Mouse (Mus musculus) midbrain, embryonic 16.5 days (tissue): Measurements from ENCODE around the gene Naxd. TPM values are rescaled to one million over a fixed set of nuclear protein-coding genes. Genes with fewer than 3 reads are reported as not detected.

ENCODE experiments used
- ATAC-seq: fragments of 200-750 bp; cut with Nextera tagmentation; 2 replicates; pipeline ENCODE4 v1.8.0; 2017; ENCODE audit warnings: moderate TSS enrichment
- H3K27ac ChIP-seq: fragments of 300-500 bp; sonication (generic); 2 replicates; pipeline ENCODE4 v1.5.1; 2014; ENCODE audit warnings: mild to moderate bottlenecking, low read length, mixed read lengths
- H3K27me3 ChIP-seq: fragments of 300-500 bp; sonication (generic); 2 replicates; pipeline ENCODE4 v1.6.1; 2014; ENCODE audit warnings: low read depth, low read length, mixed read lengths; ENCODE audit not compliant: control insufficient read depth, insufficient read depth
- H3K36me3 ChIP-seq: fragments of 300-500 bp; sonication (generic); 2 replicates; pipeline ENCODE4 v1.6.1; 2014; ENCODE audit warnings: mild to moderate bottlenecking, low read length, moderate library complexity, mixed read lengths; ENCODE audit not compliant: control insufficient read depth, insufficient read depth
- H3K4me1 ChIP-seq: fragments of 300-500 bp; sonication (generic); 2 replicates; pipeline ENCODE4 v1.6.1; 2014; ENCODE audit warnings: mild to moderate bottlenecking, low read length, mixed read lengths; ENCODE audit not compliant: control insufficient read depth, insufficient read depth
- H3K4me2 ChIP-seq: fragments of 300-500 bp; sonication (generic); 2 replicates; pipeline ENCODE4 v1.6.1; 2014; ENCODE audit warnings: mild to moderate bottlenecking, low read length, mixed read lengths
- H3K4me3 ChIP-seq: fragments of 300-500 bp; sonication (generic); 2 replicates; pipeline ENCODE4 v1.5.1; 2014; ENCODE audit warnings: low read depth, mild to moderate bottlenecking, low read length, moderate library complexity, mixed read lengths
- H3K9ac ChIP-seq: fragments of 300-500 bp; sonication (generic); 2 replicates; pipeline ENCODE4 v1.6.1; 2014; ENCODE audit warnings: low read depth, low read length, mixed read lengths
- H3K9me3 ChIP-seq: fragments of 300-500 bp; sonication (generic); replicated peaks from 2 replicates; pipeline ENCODE4 v1.6.1; 2014; ENCODE audit warnings: mild to moderate bottlenecking, low read length, mixed read lengths; ENCODE audit not compliant: control insufficient read depth, poor library complexity, severe bottlenecking
- WGBS: fragments of 180-500 bp; shearing (Covaris S2); extraction: QIAGEN DNeasy Blood & Tissue Kit; methylation state at CpG from one replicate; pipeline ENCODE4 v1.1.7; 2014; 5-methylcytosine and 5-hydroxymethylcytosine counted together
- polyA plus RNA-seq: library from polyadenylated mRNA; unstranded; fragments of >200 nt; fragmentation: Nextera tagmentation; extraction: Ambion mirVana; gene quantifications from 2 replicates; pipeline ENCODE4 v1.2.1, GENCODE M21; 2015

Gene Naxd
- polyA plus RNA-seq = 129 and 132 TPM in 2 replicates

GRCm38 (mm10) chr8:11497017-11497990 is at the start of gene Naxd:
Gene Naxd (plus strand): TSS chr8:11497506.
- peak within 1 kb of the TSS; percentile 87 for H3K27ac ChIP-seq
- H3K4me1 ChIP-seq = peaks cover 15% of the 10 kb centered on the region
- H3K9ac ChIP-seq = peak within 1 kb of the TSS; percentile 85
- H3K9me3 ChIP-seq = no peaks in the 10 kb centered on the region
- H3K4me2 ChIP-seq = peak within 1 kb of the TSS; percentile 86
- WGBS = 3% methylated on average over 68 of the region's 73 CpGs
- H3K36me3 ChIP-seq = no peaks in the 10 kb centered on the region
- H3K4me3 ChIP-seq = peak within 1 kb of the TSS; percentile 76
- peaks cover 3% of the 10 kb centered on the region; the same call in 1 of the 2 replicates for H3K27me3 ChIP-seq
- ATAC-seq = peak; percentile 99

- WGBS = 93% methylated on average over 23 of the region's 23 CpGs
- ATAC-seq = no peak
- peaks cover 4% of the 10 kb centered on the region; the same call in 1 of the 2 replicates for H3K4me1 ChIP-seq
Observed at GRCm38 (mm10) chr8:11447910-11448570, 49.3 kb upstream of the Naxd start.

GRCm38 (mm10) chr8:11450184-11451113 is 46.9 kb upstream of the Naxd start:
- no peak for ATAC-seq
- peaks cover 5% of the 10 kb centered on the region; the same call in 1 of the 2 replicates for H3K4me1 ChIP-seq
- H3K9ac ChIP-seq = no peak overlapping the region
- no peaks in the 10 kb centered on the region for H3K27me3 ChIP-seq
- no peaks in the 10 kb centered on the region for H3K36me3 ChIP-seq
- no peak overlapping the region for H3K27ac ChIP-seq
- no peak overlapping the region for H3K4me2 ChIP-seq
- no peaks in the 10 kb centered on the region for H3K9me3 ChIP-seq
- no peak overlapping the region for H3K4me3 ChIP-seq
- WGBS = 23% methylated on average over 8 of the region's 8 CpGs

More at GRCm38 (mm10) chr8:11447910-11448570, 49.3 kb upstream of the Naxd start:
- no peak overlapping the region for H3K27ac ChIP-seq
- no peak overlapping the region for H3K4me2 ChIP-seq
- no peaks in the 10 kb centered on the region for H3K27me3 ChIP-seq
- no peak overlapping the region for H3K9ac ChIP-seq
- H3K4me3 ChIP-seq = no peak overlapping the region
- no peaks in the 10 kb centered on the region for H3K36me3 ChIP-seq
- no peaks in the 10 kb centered on the region for H3K9me3 ChIP-seq

- Histone ChIP-seq H3K4me2 (no peak overlapping the region), H3K4me1 (peaks cover 5% of the 10 kb centered on the region; the same call in 1 of the 2 replicates), H3K36me3 (no peaks in the 10 kb centered on the region), H3K9ac (no peak overlapping the region), H3K27me3 (no peaks in the 10 kb centered on the region), H3K9me3 (no peaks in the 10 kb centered on the region), H3K27ac (no peak overlapping the region), H3K4me3 (no peak overlapping the region)
- no peak for ATAC-seq
- 96% methylated on average over 1 of the region's 1 CpGs for WGBS
Observed at GRCm38 (mm10) chr8:11452152-11452551, 45.2 kb upstream of the Naxd start.

GRCm38 (mm10) chr8:11452559-11452958 is 44.7 kb upstream of the Naxd start:
- Histone ChIP-seq H3K4me1 (peaks cover 5% of the 10 kb centered on the region; the same call in 1 of the 2 replicates), H3K27ac (no peak overlapping the region), H3K36me3 (no peaks in the 10 kb centered on the region), H3K27me3 (no peaks in the 10 kb centered on the region), H3K4me2 (no peak overlapping the region), H3K9ac (no peak overlapping the region), H3K9me3 (no peaks in the 10 kb centered on the region), H3K4me3 (no peak overlapping the region)
- ATAC-seq = no peak
- 53% methylated on average over 3 of the region's 3 CpGs for WGBS

- no peak overlapping the region for H3K27ac ChIP-seq
- H3K36me3 ChIP-seq = no peaks in the 10 kb centered on the region
- H3K9me3 ChIP-seq = no peaks in the 10 kb centered on the region
- no peak overlapping the region for H3K4me3 ChIP-seq
- ATAC-seq = no peak
- no peak overlapping the region for H3K4me2 ChIP-seq
- H3K4me1 ChIP-seq = peaks cover 5% of the 10 kb centered on the region; the same call in 1 of the 2 replicates
- no peaks in the 10 kb centered on the region for H3K27me3 ChIP-seq
- 16% methylated on average over 4 of the region's 4 CpGs for WGBS
- H3K9ac ChIP-seq = no peak overlapping the region
Observed at GRCm38 (mm10) chr8:11452974-11453373, 44.3 kb upstream of the Naxd start.

GRCm38 (mm10) chr8:11454228-11454627 is 43.1 kb upstream of the Naxd start:
- no peak overlapping the region for H3K4me3 ChIP-seq
- no peak for ATAC-seq
- no peak overlapping the region for H3K9ac ChIP-seq
- peaks cover 5% of the 10 kb centered on the region; the same call in 1 of the 2 replicates for H3K4me1 ChIP-seq
- H3K4me2 ChIP-seq = no peak overlapping the region
- no peaks in the 10 kb centered on the region for H3K36me3 ChIP-seq
- H3K27me3 ChIP-seq = no peaks in the 10 kb centered on the region
- WGBS = 29% methylated on average over 12 of the region's 12 CpGs
- no peak overlapping the region for H3K27ac ChIP-seq
- no peaks in the 10 kb centered on the region for H3K9me3 ChIP-seq

- no peak for ATAC-seq
- Histone ChIP-seq H3K4me1 (peaks cover 5% of the 10 kb centered on the region; the same call in 1 of the 2 replicates), H3K27me3 (no peaks in the 10 kb centered on the region), H3K27ac (no peak overlapping the region), H3K36me3 (no peaks in the 10 kb centered on the region), H3K4me3 (no peak overlapping the region), H3K9ac (no peak overlapping the region), H3K4me2 (no peak overlapping the region), H3K9me3 (no peaks in the 10 kb centered on the region)
- WGBS = 72% methylated on average over 3 of the region's 3 CpGs
Observed at GRCm38 (mm10) chr8:11457278-11457677, 40.0 kb upstream of the Naxd start.
